Mouse (Mus musculus) naive thymus-derived CD4-positive, alpha-beta T cell, adult 5 months (primary cell): Measurements from ENCODE around the gene Cd3eap. TPM values are rescaled to one million over a fixed set of nuclear protein-coding genes. Genes with fewer than 3 reads are reported as not detected.

Experiments
- polyA plus RNA-seq: library from polyadenylated mRNA; unstranded; fragments of 100-300 nt; shearing (Covaris generic); gene quantifications from one replicate; pipeline ENCODE4 v1.2.1, GENCODE M21; 2017

The Cd3eap gene
- polyA plus RNA-seq: 9.8 TPM

DNA sequence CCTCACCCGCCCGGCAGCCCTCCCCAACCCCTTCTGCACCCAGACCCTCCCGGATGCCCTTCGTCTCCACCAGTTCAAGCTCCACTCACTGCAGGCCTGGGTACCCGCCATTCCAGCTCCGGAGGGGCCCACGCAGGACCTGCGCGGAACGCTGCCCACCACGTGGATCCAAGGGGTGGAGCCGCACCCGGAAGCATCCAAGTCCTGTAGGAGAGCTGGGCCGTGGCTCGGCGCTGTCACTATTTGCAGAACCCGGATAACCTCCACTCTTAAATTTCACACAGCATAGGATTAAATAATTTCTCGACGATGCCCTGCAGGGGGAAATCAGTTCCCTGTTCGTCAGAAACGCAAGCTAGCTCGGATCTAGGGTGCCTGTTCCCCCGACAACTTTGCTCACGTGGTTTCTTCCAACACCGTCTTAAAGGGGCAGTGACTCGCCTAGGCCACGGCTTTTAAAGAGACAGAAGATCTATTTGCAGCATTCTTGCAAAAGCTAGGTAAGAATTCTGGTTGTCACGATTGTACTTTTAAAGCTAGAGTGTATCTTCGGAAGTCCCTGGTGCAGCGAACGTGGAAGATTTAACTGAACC is at the start of gene Cd3eap, which contains the start of gene Ppp1r13l:
Gene Cd3eap, minus strand, starts transcription at position 185 of the 593 bp plus-strand sequence.
Gene Ppp1r13l, plus strand, starts transcription at position 451 of the 593 bp plus-strand sequence.

DNA sequence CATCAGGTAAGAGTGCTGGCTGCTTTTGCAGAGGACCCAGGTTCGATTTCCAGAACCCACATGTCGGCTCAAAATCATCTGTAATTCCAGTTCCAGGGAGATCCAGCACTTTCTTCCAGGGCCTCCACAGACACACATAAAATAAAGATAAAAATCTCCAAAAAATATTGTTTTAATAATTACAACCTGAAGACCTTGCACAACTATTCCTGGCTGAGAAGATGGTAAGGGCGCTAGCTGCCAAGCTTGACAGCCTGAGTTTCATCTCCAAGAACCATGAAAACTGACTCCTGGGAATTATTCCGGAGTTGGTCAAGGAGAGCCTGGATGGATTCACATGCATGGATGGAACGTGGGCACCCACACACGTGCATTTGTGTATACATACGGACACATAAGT is 45.2 kb upstream of the Cd3eap start, which contains the start of gene Ckm:
Gene Ckm, plus strand, starts transcription at position 301 of the 400 bp plus-strand sequence.

DNA sequence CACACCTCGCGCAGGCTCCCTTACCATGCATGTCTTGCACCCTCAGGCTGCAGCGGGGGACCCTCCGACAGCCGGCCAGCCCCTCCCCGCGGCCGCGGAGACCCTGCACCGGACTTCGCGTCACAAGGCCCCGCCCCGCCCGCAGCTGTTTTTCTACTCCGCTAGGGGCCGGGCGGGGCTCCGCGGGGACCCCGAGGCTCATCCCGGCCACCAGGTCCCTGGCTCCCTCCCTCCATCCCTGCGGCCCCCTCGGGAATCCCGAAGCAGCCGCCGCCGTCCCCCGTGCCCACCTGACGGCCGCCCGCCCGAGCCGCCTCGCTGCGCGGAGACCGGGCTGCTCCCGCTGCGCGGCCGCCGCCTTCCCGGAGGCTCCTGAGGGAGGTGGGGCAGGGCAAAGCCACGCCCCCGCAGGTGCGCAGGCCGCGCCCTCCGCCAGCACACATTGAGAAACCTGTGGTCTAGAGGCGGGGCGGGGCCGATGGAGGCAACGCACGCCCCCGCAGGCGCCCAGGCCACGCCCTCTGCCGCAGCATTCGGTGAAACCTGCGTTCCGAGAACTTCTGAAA is 44.5 kb upstream of the Cd3eap start, which contains the start of gene Klc3:
Gene Klc3, minus strand, starts transcription at position 374 of the 566 bp plus-strand sequence.

DNA sequence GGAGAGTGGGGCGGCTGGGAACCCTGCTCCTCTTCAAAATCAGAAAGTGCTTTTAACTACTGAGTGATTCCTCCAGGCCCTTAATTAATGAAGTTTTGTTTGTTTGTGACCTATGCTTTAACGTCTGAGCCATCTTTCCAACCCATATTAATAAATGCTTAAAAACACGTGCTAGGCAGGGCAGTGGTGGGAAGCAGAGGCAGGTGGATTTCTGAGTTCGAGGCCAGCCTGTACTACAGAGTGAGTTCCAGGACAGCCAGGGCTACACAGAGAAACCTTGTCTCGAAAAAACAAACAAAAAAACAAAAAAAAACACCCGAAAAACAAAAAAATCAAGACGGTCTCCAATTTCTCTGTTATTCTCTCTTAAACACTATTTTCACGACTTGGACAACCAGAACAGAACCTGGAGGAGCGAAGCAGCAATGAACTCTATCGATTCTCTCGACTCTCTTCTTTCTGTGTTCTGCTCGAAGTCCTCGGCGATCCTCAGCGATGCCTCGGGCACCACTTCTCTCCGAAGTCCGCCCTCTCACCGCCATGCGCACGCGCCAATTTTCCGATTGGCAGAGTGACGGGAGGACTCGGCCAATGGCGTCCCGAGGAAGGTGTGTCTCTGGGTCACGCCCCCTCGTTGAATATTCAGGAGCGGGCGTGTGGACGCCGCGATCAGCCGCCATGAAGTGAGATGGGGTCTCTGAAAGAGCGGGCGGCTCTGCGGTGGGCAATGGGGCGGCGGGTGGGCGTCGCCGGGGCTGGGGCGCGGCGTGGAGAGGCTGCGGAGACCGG is 22.3 kb upstream of the Cd3eap start, which contains the start of gene Ercc2:
Gene Ercc2, plus strand, starts transcription at position 634 of the 789 bp plus-strand sequence.

DNA sequence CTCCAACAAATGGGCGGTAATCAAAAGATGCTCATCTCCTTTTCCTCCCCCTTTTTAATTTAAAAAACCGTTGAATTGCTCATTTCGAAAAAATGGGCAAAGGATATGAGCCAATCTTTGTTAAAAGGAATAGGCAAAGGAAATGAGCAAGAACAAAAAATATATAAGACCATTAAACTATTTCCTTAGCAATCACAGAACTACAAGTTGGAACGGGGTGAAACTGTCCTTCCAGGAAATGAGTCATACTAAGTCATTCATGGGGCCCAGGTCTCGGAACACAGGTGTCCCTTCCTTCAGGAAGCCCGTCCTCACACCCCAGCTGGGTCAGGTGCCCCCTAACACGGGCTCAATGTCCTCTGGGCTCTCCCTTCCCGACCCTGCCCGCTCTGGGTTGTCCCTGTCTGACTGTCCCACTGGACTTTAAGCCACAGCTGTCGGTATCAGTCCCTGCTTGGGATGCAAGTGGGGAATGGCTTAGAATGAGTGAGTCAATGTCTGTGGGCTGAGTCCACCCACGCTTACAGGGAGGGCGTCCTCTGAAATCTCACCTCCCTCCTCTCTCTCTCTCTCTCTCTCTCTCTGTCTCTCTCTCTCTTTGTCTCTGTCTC is 14.9 kb downstream of the Cd3eap start, which contains the start of gene Ercc1:
Gene Ercc1, plus strand, starts transcription at position 542 of the 611 bp plus-strand sequence.

DNA sequence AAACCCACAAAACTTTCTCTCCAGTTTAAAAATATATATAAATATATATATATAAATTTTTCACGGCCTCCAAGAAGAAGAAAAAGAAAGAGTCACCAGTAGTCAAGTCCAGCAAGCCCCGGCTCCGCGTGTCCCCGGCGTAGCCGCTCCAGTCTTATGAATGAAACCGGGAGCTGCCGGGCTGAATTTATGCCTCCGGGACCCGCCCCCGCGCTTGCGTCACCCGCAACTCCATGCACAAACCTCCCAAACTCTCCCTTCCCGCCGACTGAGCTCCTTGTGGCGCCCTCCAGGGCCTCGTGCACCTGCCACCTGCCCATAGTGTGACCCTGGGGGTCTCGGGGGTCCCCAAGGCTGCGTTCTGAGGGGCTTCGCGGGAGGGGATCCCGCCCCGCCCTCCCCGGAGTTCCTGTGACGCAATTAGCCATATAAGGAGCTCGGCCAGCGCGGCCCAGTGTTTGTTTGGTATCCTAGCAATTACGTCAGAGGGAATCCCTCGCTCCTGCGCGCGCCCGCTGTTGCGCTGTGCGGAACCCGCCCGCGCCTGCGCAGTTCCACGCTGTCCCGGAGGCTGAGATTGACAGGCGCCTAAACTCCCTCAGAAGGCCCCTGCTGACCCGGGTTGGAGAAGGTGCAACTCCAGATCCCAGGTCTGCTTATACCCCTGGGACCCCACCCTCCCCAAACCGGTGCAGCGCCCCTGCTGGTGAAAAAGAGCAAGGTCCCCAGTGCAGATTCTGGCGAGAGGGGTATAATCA is 49.2 kb downstream of the Cd3eap start, which contains the start of gene Fosb:
Gene Fosb, minus strand, starts transcription at position 168 of the 758 bp plus-strand sequence.

Other genes with a start within 250 kb of the Cd3eap start
- not detected for gene Gm4969, start 241.1 kb downstream of the Cd3eap start, polyA plus RNA-seq
- 11.7 TPM for gene Fbxo46, start 239.6 kb downstream of the Cd3eap start, polyA plus RNA-seq
- 11.9 TPM for gene Qpctl, start 210.2 kb downstream of the Cd3eap start, polyA plus RNA-seq
- 31.4 TPM for gene Snrpd2, start 209.8 kb downstream of the Cd3eap start, polyA plus RNA-seq
- not detected for gene Gipr, start 193.4 kb downstream of the Cd3eap start, polyA plus RNA-seq
- gene Eml2, start 183.1 kb downstream of the Cd3eap start, polyA plus RNA-seq: 14.0 TPM
- 0.16 TPM for gene Gpr4, start 146.9 kb downstream of the Cd3eap start, polyA plus RNA-seq
- 47.3 TPM for gene Opa3, start 131.1 kb downstream of the Cd3eap start, polyA plus RNA-seq
- gene Vasp, start 87.7 kb downstream of the Cd3eap start, polyA plus RNA-seq: 193 TPM
- gene Ppm1n, start 79.4 kb downstream of the Cd3eap start, polyA plus RNA-seq: not detected
- not detected for gene Rtn2, start 76.9 kb downstream of the Cd3eap start, polyA plus RNA-seq
- 7.9 TPM for gene Fosb, start 49.4 kb downstream of the Cd3eap start, polyA plus RNA-seq
- 67.3 TPM for gene Ercc1, start 14.7 kb downstream of the Cd3eap start, polyA plus RNA-seq
- gene Ppp1r13l, start 266 bp upstream of the Cd3eap start, polyA plus RNA-seq: 0.25 TPM
- 9.8 TPM for gene Ercc2, start 22.5 kb upstream of the Cd3eap start, polyA plus RNA-seq
- 11.8 TPM for gene Klc3, start 44.6 kb upstream of the Cd3eap start, polyA plus RNA-seq
- gene Ckm, start 45.3 kb upstream of the Cd3eap start, polyA plus RNA-seq: not detected
- gene Mark4, start 99.3 kb upstream of the Cd3eap start, polyA plus RNA-seq: 8.7 TPM
- gene Exoc3l2, start 103.8 kb upstream of the Cd3eap start, polyA plus RNA-seq: not detected
- 3.8 TPM for gene Bloc1s3, start 148.9 kb upstream of the Cd3eap start, polyA plus RNA-seq
- 58.6 TPM for gene Trappc6a, start 148.9 kb upstream of the Cd3eap start, polyA plus RNA-seq
- gene Nkpd1, start 158.4 kb upstream of the Cd3eap start, polyA plus RNA-seq: not detected
- gene Ppp1r37, start 203.6 kb upstream of the Cd3eap start, polyA plus RNA-seq: 26.1 TPM
- gene Zfp296, start 217.8 kb upstream of the Cd3eap start, polyA plus RNA-seq: not detected
- gene Gemin7, start 218.1 kb upstream of the Cd3eap start, polyA plus RNA-seq: 80.0 TPM
- gene Clasrp, start 245.0 kb upstream of the Cd3eap start, polyA plus RNA-seq: 71.6 TPM